Mouse (Mus musculus) brain, embryonic 14.5 days (tissue): ENCODE measurements around the gene Ttc39a.

Experiments
- CTCF ChIP-seq: fragments of 200-500 bp; IDR thresholded peaks from 2 replicates; pipeline ENCODE4 v1.5.1; 2012; ENCODE audit warnings: inconsistent platforms, mild to moderate bottlenecking, moderate library complexity, borderline replicate concordance; ENCODE audit not compliant: insufficient read depth, insufficient read length; ENCODE audit errors: extremely low read depth
- POLR2A ChIP-seq: fragments of 200-500 bp; IDR thresholded peaks from 2 replicates; pipeline ENCODE4 v1.6.1; 2012; ENCODE audit warnings: mild to moderate bottlenecking, inconsistent platforms, borderline replicate concordance; ENCODE audit not compliant: poor library complexity, insufficient read depth, insufficient read length, severe bottlenecking; ENCODE audit errors: extremely low read depth

DNA sequence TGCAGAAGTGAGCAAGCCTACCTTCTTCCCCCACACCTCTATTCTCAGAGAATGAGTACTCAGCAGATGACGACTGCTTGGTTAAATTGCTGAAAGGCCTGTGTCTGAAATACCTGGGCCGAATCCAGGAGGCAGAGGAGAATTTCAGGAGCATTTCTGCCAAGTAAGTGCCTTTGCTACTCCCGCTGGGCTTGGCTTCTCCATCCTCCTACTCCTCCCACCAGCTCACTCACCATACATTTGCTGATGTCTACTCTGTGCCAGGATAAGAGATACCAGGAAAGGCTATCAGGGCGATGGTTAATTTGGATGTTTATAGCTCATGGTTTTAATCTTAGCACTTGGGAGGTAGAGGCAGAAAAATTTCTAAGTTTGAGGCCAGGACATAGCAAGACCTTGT lies 36.2 kb downstream of the Ttc39a start:
- TF ChIP-seq POLR2A: no peak
- no peak for TF ChIP-seq CTCF
